9 mouse cellular contexts compared by ENCODE assay signal in the genomic region with DNA sequence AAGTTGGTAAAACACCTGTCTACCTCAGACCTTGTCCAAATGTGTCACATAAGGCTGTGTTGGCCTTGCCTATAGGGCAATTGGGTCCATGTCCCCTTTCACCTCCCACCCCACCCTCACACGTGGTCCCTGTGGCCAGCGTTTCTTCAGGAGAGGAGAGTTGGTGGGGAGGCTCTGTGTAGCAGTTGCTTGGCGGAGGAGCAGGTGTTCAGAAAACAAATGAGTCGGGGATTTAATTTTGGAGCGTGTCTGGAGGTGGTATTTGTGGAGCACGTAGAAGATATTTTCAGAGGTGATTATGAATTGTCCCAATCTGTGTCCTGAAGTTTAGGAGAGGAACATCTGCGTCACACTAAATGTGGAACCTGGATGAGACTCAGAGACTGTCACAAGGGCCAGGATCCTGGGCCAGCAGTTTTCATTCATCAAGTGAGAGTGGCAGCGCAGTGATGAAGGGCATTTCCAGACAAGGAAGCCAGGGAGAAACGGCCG. TPM values are rescaled to one million over a fixed set of nuclear protein-coding genes. Genes with fewer than 3 reads are reported as not detected.
DNase-seq lines count a peak whose midpoint lies in the region.
"Had no signal": no experiment of that assay in that cellular context is flagged by ENCODE, and none has a peak within 500 bp of the region (broad histone marks: within the 10 kb centered on the region; RNA-seq: fewer than 3 reads in every experiment).

No protein-coding gene starts in this region.

- DNase-seq in heart, adult 18-20 months: peak; percentile 70 to 76
- no peak for DNase-seq in heart, postnatal 25 days (ENCODE audit: low spot score)
- DNase-seq in right cerebral cortex, adult 2 months (ENCODE audit: low spot score in 2 of 2): peak; percentile 61 to 69
- DNase-seq in right cerebral cortex, postnatal 4 days: no peak
- peak; percentile 50 to 74 for DNase-seq in heart, postnatal 10 days
- DNase-seq in cerebellum, postnatal 25 days: no peak
- no peak for DNase-seq in cerebellum, adult 9-11 months
- DNase-seq: cerebellum, adult 11-12 months; kidney, postnatal 25 days had no signal

- intact Hi-C loops in heart, postnatal 25 days (cut with DNase I): loop anchor here (5.0 kb wide), 1 partner anchor 34 kb away; no protein-coding TSS in a partner anchor
- intact Hi-C loops in heart, postnatal 10 days (cut with DNase I): loop anchor here (5.0 kb wide), 2 partner anchors 34 to 49 kb away; no protein-coding TSS in a partner anchor

RNA-seq across cellular contexts. Expression of gene Phlda1, which starts 41.8 kb away (rescaled TPM):
- 10 to 100 TPM in 1 of 2 experiments, 1 to 10 TPM in 1; 9.7 to 18.7 TPM for total RNA-seq in heart, adult 18-20 months (2021)
- 10 to 100 TPM; 16.9 to 18.8 TPM for total RNA-seq in heart, postnatal 25 days (2021)
- 10 to 100 TPM; 16.9 to 20.8 TPM for total RNA-seq in heart, postnatal 10 days (2021)

Comparison
In these comparisons a context has a peak if more than half of its experiments do, and no peak if none do; other contexts are left out.
1. DNase-seq: peak in heart, adult 18-20 months (2 of 2), right cerebral cortex, adult 2 months (2 of 2) and heart, postnatal 10 days (2 of 2); none in heart, postnatal 25 days (single experiment), right cerebral cortex, postnatal 4 days (single experiment), cerebellum, postnatal 25 days (0 of 2) and cerebellum, adult 9-11 months (single experiment).